Mouse (Mus musculus) right cerebral cortex, postnatal 14 days (tissue): ENCODE results near the gene Ftl1.
"Not testable (repeated sequence)": the region's sequence is repeated elsewhere in the genome, so short reads cannot be mapped to it uniquely, and the experiment has no call there.

ENCODE experiments used
- DNase-seq: peaks from one replicate; pipeline ENCODE4 v3.0.0; 2022

Ftl1 gene

DNA sequence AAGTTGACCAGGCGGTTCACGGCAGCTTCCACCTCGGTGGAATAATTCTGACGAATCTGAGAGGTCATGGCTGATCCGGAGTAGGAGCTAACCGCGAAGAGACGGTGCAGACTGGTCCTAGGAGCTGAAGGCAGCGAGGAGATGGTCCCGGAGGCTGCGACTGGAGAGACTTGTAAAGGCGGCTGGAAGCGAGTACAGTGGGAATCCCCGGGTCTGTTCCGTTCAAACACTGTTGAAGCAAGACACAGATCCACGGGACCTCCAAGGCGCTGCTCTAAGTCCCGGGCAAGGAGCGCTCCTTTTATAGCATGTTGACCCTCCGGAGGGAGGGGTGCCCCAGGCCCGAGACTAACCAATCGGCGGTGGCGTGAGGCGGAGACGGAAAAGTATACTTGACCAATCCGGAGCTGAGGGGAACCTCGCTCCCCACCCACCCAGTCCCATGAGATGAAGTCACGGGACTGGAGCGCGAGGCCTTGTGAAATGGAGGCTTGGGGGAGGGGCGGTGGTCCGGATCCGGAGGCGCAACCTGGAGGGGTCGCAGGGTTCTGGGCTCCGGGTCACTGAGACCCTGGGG is at the start of gene Ftl1:
TSS of gene Ftl1 (minus strand) at position 321 of the 577 bp plus-strand sequence.
- peak; percentile 95 for DNase-seq

DNA sequence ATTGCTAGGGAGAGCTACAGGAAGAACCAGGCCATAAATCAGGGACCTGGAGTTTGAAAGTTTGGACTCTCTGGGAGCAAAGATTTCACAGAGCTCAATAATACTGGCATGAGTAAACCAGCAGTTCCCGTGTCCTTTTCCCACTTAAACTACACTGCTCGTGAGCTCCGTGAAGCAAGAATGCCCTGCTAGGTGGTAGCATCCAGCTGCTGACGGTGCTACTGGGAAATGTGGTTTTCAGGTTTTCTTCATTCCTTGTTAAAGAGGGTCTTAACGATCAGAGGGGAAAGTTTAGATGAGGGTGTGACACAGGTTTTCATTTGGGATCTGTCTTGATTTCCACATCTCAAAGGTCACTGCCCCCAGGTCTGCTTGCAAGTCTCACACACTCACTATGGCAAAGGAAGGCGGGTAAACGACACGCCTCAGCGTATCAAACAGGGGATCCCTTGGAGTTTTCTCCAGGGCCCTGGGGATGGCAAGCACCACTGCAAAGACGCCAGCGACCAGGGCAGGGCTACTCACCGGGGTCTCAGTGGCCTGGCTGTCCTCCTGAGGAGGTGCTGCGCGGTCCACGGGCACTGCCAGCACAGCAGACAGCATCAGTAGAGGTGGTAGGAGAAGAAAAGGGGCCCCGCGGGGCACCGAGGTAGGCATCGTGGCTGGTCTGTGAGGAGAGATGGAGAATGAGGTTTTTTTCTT is 49.6 kb upstream of the Ftl1 start:
- DNase-seq = no peak

DNA sequence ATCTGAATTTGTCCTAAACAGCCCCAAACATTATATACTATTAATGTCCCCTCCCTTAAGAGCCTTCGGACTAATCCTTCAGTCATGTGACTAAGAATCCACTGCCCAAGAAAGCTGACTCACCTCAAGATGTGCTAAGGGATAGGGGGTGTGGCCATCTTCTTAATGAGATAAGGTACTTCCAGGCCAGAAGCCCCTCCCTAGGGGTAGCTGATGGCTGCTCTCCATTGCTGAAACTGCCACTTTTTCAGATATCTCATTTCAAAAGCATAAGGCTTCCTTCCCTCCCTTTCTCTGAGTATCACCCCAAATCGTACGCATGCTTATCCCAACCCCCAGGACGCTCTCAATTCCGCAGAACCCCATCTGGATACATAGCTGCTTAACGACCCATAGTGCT is 48.9 kb upstream of the Ftl1 start:
- no peak for DNase-seq

DNA sequence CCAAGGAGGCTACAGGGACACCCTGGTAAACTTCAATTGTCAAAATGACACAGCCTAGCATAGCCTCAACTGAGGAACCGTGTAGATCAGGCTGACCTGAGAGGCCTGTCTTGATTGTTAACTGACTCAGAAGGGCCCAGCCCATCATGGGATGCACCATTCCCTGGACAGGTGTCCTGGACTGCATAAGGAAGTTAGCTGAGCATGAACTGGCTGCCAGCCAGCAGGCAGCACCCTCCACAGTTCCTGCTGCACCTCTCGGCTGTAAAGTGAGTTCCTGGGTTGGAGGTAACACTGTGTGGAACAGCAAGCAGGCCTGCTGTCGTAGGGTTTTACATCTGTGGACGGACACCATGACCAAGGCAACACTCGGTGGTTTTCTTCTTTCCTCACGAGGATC is 47.9 kb upstream of the Ftl1 start:
- DNase-seq = no peak

DNA sequence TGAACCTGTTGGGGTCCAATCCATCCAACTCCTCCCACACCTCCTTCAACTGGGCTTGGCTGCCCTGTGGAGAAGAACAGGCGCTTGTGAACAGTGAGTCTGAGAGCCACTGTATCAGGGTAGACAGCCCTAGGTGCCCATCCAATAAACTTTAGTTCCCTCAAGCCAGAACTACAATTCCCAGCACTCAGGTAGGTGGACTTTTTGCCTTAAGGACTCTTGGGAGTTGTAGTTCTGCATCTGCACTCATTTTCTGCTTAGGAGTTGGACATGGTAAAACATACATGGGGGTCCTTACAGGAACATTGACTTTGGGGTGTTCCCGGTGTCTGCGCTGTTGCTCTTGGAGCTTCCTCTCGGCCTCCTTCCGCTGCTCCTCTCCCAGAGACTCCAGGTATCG is 38.7 kb upstream of the Ftl1 start:
- DNase-seq = no peak

DNA sequence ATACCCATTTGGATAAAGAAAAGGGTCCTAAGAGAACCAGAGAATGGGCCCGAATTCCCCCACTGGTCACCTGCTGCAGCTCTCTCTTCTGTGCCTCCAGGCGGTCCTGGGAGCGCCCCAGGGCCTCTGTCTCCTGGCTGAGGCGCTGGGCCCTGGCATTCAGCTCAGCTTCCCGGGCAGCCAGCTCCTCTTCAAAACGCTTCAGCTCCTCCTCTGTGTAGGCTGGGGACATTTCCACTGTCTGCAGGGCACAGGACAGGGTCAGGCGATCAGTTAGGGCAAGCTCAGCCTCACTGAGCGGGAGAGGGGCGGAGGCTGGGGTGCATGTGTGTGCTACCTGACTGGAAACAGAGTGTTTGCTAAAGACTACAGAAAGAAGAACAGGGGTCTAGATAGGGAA is 34.9 kb upstream of the Ftl1 start:
- DNase-seq = no peak

DNA sequence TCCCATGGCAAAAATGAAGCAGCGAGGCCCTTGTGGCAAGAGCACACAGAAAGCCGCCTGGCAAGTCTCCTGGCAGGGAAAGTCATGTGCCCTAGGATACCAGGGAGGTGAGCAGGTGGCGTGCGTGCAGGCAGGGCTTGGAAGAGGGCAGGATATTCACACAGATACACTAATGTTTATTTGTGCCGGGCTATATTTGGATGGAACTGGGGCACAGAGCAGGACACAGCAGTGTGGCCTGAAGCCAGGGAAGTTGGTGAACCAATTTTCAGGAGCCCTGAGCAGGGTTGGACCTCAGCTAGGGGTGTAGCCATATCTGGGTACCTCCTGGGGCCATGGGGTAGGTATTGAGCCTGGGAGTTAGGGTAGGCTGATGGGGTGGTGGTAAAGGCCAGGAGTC is 33.3 kb upstream of the Ftl1 start:
- no peak for DNase-seq

DNA sequence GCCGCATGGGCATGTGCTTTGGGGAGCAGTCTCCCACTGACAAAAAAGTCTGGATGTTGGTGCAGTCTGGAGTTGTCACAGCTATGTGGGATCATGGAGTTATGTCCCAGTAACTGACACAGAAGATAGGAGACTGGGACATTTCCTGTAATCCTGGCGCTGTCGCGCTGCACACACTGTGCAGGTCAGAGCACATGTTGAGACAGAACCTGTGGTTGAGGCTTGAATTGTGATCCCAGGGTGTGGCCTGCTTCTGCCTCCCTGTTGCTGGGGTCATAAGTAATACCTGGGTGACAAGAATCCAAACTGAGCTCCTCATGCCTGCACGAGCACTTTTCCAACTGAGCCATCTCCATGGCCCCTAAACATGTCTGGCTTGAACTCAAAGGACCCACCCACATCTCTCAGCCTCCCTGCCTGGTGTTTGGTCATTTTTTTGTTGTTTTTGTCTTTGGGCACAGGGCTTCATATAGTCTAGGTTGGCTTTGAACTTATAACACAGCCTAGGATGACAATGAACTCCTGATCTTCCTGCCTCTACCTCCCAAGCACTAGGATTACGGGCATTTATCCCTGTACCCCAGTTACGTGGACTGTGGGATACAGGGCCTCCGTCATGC is 32.7 kb upstream of the Ftl1 start:
- DNase-seq = no peak

DNA sequence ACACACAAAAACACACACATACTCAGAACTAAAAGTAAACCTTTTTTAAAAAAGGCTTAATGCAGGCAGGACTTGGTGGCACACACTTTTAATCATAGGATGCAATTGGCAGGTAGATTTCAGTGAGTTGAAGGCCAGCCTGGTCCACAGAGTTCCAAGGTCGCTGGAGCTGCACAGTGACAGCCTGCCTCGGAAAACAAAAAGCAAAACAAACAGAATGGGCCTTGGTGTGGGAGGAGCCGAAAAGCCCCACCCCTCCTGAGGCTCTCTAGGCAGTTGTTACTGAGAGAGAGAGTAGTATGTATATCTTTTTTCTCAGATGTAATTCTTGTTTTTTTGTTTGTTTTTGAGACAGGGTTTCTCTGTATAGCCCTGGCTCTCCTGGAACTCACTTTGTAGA is 31.6 kb upstream of the Ftl1 start:
- DNase-seq = no peak

DNA sequence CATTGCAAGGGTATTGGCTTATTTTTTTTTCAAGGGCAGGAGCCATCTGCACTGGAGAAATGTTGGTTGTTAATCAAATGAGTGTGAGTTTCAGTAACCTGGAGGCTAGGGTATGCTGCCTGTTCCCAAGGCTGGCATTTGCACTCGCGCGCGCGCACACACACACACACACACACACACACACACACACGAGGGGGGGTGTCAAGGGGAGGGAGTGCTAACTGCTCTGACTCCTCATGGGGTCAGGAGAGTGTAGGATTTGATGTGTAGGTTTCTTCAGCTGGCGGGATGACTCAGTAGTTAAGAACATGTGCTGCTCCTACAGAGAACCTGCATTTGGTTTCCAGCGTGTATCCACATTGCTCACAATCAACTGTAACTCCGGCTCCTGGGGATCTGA is 31.1 kb upstream of the Ftl1 start:
- DNase-seq = no peak

DNA sequence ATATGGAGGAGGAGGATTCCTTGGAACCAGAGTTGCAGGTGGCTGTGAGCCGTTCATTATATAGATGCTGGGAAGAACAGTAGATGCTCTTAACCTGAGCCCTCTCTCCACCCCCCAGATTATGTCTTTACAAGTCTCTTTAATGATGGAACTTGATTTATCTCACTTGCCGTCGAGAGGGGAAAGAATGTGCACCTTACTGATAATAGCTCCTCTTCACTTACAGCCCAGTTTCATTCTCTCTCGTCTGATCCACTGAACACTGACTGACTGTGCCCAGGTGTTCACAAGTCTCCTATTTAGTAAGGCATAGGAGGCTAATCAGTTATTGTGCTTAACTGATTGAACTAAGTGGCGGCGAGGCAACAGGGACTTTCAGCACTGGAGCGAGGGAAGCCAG is 29.9 kb upstream of the Ftl1 start:
- DNase-seq = no peak

DNA sequence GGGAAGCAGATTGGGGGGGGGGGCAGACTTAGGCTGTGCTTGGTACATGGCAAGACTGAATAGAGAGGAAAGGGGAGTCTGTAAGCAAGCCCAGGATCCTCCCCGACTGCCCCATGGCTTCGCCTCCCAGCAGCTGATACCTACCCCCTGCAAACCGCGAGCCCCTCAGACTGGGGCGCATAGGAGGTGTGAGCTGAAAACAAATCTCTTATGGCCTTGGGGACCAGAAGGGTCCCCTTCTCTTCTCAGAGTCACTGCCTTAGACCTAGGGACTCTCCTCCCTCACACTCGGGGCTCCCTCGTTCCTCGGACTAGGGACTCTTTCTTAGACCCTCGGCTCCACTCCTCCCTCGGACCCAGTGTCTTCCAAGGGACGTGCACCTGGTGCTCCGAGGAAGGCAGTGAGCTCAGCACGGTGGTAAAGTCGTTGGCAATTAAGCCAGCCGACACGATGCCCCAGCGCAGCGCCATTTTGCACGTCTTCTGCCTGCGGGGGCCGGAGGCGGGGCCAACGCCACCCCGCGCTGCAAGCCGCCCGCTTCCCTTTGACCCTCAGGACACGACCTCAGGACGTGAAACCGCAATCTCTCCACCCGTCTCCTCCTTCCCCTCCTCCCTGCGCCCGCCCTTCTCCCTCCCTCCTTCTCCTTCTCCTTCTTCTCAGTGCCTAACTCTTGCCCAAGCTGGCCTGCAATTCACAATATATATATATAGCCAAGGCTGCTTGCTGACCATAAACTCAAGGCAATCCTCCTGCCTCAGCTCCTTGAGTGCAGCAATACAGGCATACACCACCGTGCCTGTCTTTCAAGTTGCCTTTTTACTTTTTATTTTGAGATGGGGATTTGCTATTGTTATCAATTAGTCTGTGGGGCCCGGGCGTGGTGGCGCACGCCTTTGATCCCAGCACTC is 28.9 kb upstream of the Ftl1 start, which contains the start of gene Dhdh:
TSS of gene Dhdh (minus strand) at position 513 of the 912 bp plus-strand sequence.
- peak; percentile 48 for DNase-seq

DNA sequence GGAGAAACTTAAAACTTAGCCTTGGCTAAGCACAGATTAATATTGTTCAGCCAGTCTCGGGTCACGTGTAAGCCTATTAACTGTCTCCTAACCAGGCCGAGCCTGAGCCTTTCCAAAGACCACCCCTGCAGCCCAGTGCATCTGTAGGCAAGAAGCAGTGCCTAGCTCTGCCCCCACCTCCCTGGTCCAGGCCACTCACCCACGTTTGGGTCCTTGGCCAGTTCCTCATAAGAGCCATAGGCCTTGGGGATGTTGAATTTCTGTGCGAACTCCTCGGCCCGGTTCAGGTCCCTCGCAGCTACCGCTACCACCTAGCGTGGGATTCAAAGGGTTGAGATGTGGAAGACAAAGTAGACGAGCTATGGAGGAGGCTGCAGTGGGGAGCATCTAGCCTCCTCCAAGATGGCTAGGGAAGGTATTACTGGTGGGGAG is 28.2 kb upstream of the Ftl1 start:
- no peak for DNase-seq

DNA sequence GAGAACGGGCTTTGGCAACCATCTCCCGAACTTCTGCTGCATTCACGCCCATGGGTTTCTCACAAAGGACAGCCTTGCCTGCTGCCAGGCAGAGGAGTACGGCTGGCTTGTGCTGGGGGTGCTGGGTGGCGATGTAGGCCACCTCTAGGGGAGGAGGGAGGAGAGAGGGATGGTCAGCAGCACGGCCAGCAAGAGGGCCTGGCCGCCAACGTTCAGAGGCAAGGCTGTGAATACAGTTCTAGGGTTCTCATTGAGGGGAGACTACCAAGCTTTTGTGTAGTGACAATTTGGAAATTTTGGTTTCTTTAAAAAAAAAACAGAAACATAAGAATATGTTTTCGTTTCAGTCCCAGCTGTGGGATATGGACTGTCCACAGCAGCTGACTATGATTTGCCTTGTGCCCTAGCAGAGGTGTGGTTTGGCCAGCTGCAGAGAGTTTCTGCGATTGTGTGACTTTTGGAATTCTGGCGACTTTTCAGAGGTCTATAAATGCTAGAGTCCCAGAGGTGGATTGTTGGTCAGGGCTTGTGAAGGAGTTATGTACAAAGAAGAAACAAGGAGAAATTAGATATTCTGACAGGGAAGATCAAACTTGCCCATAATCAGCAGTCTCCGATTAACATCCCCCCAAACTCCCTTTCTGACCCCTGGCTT is 27.2 kb upstream of the Ftl1 start, which contains the start of gene Gm45808:
TSS of gene Gm45808 (minus strand) at position 51 of the 655 bp plus-strand sequence.
- DNase-seq = no peak

DNA sequence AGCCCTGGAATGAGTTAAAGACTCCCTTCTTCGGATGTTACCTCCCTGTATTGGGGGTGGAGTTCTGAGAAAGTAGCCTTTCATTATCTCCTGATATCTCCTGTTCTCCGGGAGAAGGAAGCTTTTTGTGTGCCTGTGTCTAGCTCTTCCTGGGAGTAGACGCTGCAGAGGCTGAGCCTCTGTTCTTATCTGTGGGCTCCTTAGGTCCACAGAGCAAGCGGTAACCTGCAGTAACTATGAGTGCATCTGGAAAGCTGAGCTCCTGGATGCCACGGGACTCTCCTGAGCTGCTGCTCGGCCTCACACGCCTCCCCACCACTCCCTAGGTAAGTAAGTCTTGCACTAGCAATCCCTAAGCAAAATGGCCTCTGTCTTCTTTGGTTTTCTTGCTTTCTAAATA is 26.5 kb upstream of the Ftl1 start:
- DNase-seq = no peak

DNA sequence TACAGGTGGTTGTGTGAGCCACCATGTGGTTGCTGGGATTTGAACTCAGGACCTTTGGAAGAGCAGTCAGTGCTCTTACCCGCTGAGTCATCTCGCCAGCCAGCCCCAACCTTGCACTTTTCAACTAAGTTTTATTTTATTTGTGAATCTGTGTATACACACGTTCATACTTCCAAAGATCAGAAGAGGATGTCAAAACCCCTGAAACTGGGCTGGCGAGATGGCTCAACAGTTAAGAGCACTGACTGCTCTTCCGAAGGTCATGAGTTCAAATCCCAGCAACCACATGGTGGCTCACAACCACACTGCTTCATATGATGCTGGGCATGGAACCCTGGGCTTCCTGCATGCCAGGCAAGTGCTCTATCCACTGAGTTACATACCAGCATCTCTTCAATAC is 25.3 kb upstream of the Ftl1 start:
- not testable (repeated sequence) for DNase-seq

DNA sequence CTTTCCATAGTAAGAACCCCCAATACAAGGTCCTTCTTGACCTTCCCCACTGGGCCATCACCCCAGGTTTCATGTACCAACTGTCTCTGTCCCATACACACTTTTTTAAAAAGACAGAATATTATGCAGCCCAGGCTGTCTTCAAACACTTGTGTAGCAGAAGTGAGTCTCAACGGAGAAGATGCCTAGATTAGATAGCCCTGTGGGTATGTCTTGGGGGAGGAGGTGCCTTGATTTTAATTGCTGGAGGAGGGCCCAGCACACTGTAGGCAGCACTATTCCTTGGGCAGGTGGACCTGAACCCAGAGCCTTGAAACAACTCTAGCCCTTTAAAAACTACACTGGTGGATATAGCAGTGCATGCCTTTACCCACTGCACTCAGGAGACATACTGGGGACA is 22.5 kb upstream of the Ftl1 start:
- DNase-seq = no peak

DNA sequence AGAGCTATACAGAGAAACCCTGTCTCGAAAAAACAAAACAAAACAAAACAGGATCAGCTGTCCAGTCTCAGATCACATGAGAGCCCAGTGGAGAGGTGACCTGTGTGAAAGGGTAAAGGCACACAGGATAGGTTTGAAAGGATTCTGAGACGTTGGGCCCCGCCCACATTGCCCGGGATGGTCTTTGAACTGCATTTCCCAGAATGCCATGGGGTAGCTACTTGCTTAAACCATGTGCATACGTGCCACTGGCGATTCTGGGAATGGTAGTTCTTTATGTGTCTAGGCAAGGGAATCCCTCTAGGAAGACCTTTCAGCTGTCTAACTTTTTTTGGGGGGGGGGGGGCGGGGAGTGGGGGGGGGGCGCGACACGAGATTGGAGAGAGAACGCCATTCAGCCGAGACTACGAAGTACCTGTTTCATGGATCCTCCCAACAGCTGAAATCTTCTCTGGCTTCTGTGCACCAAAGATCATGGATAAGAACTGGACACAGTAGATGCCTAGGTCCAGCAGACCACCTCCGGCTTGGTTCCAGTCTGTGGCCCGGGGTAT is 21.8 kb upstream of the Ftl1 start, which contains the start of gene Tulp2:
TSS of gene Tulp2 (plus strand) at position 504 of the 554 bp plus-strand sequence.
- DNase-seq = peak; percentile 53

DNA sequence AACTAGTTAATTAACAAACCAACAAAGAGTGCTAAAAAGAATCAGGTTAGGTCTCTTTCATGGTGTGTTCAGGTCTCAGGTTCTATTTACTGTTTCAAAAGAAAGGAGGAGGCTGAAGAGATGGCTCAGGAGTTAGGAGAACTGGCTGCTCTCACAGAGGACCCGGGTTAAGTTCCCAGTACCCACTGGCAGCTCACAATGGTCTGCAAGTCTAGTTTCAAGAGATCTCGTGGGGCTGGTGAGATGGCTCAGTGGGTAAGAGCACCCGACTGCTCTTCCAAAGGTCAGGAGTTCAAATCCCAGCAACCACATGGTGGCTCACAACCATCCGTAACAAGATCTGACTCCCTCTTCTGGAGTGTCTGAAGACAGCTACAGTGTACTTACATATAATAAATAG is 20.6 kb upstream of the Ftl1 start:
- DNase-seq = not testable (repeated sequence)

DNA sequence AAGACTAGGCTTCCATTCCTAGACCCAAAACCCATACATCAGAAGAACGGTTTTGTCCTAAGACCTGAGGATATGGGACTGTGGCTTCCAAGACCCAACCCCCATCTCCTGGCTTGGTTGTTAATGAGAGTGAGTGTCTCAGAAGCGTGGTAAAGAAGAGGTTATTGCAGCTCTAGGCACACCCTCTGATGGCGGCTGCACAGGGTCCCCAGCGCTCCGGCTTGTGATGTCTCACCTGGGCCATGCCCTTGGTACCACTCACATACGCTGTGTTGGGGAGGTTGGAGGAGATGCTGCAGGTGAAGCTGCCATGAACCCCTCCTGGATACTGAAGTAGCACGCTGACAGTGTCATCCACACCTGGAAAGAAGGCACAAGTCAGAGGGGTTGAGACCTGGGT is 19.1 kb upstream of the Ftl1 start:
- no peak for DNase-seq

DNA sequence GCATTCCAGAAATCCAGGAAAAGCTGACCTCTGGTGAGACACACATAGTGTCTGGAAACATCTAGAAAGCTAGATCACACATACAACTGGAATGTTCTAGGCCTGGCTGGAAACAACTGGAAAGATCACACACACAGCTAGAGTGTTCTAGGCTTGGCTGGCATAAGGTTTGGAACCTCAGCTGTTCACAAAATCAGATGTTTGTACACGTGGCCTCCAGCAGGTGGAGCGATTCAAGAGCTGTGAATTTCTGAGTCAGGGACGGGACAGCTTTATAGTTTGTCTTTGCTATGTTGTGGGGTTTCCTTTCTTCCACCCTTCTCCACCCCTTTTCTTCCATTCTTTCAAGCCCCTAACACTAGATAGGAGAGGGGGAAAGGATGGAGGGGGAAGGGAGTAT is 17.3 kb upstream of the Ftl1 start:
- DNase-seq = peak; percentile 58

DNA sequence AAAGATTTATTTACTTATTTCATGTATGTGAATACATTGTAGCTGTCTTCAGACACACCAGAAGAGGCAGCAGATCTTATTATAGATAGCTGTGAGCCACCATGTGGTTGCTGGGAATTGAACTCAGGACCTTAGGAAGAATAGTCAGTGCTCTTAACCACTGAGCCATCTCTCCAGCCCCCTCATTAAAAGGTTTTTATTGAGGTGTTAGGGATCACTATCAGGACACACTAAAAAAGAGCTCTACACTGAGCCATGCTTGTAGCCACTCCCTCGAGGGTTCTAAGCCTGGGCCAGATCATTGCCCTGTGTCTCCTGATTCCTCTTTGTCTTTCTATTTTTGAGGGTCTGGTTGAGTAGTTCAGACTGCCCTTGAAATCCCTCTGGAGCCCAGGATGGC is 16.8 kb upstream of the Ftl1 start:
- no peak for DNase-seq
